Mouse (Mus musculus): ENCODE data around the gene Omt2a. TPM values are rescaled to one million over a fixed set of nuclear protein-coding genes. Genes with fewer than 3 reads are reported as not detected.
"Not testable (repeated sequence)": the region's sequence is repeated elsewhere in the genome, so short reads cannot be mapped to it uniquely, and the experiment has no call there.

The Omt2a gene
- polyA plus RNA-seq, 1 experiment, result not detected

GRCm38 (mm10) chr9:78308122-78308521 lies 6.5 kb downstream of the Omt2a start:
- 47% methylated on average over 3 of the region's 3 CpGs for WGBS
- not testable (repeated sequence) for DNase-seq (ENCODE audit: low read depth, low spot score)

- DNase-seq (ENCODE audit: low read depth, low spot score), result not testable (repeated sequence)
- WGBS, result 33% methylated on average over 1 of the region's 1 CpGs
These were observed 15.5 kb downstream of the Omt2a start for GRCm38 (mm10) chr9:78299143-78299542.

DNA sequence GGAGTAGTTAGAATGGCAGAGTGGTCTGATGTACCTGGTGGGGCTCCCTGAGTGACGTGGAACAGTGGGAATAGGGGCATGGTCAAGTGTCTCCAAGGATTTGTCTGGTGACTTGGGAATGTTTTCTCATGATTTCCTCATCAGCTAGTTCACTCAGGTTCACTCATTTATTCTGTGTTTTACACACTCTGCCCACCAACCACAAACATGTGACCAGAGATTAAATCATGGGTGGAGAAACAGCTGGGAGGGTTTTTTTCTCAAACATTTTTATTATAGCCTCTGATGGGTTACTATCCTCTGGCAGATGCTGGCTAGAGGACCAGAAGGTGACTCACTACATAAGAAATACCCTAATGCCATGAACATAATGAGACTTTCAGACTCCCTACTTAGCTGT lies 16.4 kb downstream of the Omt2a start:
- WGBS, result 85% methylated on average over 1 of the region's 1 CpGs
- no peak for DNase-seq (ENCODE audit: low read depth, low spot score)

DNA sequence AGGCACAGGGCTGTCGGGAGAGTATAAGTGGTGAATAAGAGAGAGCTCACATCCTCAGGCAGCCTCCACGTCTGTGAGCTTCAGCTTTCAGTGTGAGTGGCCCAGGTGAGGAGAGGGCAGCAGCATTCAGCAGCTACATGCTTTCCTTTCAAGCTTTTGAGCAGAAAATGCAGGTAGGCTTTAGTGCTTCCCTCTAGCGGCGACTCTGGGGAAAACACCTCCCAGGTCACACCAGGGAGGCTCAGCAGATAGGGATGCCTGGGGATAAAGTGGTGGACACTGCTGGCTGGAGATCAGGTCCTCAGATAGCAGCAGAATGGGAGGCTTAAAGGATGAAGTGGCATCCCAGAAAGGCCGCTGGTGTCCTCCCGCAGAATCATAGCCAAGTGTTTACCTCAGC lies 18.5 kb downstream of the Omt2a start:
- WGBS, result 10% methylated on average over 6 of the region's 6 CpGs
- DNase-seq (ENCODE audit: low read depth, low spot score), result not testable (repeated sequence)

DNA sequence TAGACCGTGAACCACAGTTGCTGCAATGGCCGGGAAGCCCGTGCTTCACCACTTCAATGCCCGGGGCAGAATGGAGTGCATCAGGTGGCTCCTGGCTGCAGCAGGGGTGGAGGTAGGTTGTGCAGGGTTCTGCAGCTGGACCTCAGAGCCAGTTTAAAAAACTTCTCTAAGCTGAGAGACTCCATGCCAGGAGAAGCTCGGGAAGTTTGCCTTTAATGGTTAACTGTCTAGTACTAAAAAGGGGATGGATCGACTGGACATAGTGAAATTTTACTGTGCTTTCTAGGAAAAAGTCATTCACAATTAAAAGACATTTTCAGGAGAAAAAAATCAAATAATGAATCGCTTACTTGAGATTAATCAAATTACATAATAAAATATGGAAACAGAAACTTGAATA lies 19.8 kb downstream of the Omt2a start:
- 77% methylated on average over 7 of the region's 7 CpGs for WGBS

GRCm38 (mm10) chr9:78293683-78294082 lies 20.9 kb downstream of the Omt2a start:
- 67% methylated on average over 1 of the region's 1 CpGs for WGBS
- not testable (repeated sequence) for DNase-seq (ENCODE audit: low read depth, low spot score)

More for the DNA sequence above, 19.8 kb downstream of the Omt2a start:
- DNase-seq (ENCODE audit: low read depth, low spot score), result not testable (repeated sequence)

DNA sequence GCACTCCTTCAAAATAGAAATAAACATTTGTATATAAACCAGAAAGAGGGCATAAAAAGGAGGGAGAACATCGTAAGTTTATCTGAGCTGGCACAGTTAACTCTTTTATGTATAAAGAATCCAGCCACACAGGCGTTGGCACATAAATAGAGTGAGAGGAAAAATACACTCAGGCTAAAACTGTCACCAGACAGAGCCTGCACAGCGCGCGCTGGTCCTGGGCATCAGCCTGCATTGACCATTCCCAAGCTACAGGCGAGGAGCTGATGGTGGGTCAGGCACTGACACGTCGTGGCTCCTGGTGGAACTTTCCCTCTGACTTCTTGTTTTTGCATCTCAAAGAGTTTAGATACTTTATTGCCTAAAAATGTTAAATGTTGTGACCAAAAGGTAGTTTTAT lies 22.1 kb downstream of the Omt2a start:
- WGBS, result 74% methylated on average over 8 of the region's 8 CpGs

GRCm38 (mm10) chr9:78289723-78290122 lies 24.9 kb downstream of the Omt2a start, which contains the start of gene Gm10639:
Gm10639 (plus strand) TSS chr9:78289923.
- DNase-seq (ENCODE audit: low read depth, low spot score), result not testable (repeated sequence)
- 23% methylated on average over 3 of the region's 3 CpGs for WGBS

More for the DNA sequence above, 22.1 kb downstream of the Omt2a start:
- not testable (repeated sequence) for DNase-seq (ENCODE audit: low read depth, low spot score)

DNA sequence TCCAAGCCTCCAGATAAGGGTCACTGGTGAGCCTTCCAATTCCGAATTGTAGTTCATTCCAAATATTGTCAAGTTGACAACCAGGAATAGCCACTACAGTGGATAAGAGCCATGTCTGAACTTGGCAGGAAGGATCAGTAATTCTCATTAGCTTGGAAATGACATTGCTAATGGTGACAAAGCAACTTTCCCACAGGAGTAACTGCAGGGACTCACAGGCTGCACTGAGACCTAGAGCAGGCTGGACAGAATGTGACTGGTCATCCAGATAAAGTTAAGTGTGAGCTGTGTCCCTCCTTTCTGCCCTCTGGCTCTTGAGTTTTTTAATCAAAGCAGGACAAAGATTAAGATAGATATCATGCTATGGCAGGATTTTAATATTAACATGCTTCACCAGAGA lies 25.5 kb downstream of the Omt2a start:
- WGBS, result 79% methylated on average over 1 of the region's 1 CpGs

DNA sequence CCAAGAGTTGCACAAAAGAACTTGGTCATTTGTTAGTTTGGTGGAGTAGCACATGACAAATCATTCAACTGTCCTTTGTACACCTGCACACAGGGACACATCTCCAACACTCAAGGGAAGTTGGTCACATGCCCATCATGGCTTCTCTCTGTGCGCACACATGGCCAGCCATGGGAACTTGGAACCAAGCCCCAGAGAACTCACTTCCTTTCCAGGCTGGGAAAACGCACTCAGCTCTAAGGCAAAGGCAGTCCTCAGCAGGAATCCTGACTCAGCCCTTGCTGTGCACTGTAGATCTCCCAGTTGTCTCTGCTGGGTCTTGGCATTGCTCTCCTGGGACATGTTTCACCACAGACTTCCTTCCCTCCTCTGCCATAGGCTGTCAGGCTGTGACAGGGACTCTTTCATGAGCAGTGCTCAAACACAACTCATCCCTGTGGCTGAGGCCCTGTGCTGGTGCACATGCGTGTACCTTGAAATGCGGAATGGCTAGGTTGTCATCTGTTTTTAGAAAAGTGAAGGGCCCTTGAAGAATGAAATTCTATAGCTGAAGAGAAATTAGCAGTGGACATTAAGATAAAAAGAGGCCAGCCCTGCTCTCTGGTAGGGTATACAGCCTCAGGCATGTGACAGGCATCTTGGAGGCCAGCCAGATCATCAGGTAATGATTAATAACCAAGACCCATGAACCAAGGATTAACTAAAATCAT lies 32.4 kb downstream of the Omt2a start:
- WGBS, result 71% methylated on average over 4 of the region's 4 CpGs

More for the DNA sequence above, 25.5 kb downstream of the Omt2a start:
- not testable (repeated sequence) for DNase-seq (ENCODE audit: low read depth, low spot score)

GRCm38 (mm10) chr9:78270945-78271344 lies 43.7 kb downstream of the Omt2a start:
- WGBS, result 70% methylated on average over 3 of the region's 3 CpGs
- DNase-seq (ENCODE audit: low read depth, low spot score), result not testable (repeated sequence)

More for the DNA sequence above, 32.4 kb downstream of the Omt2a start:
- not testable (repeated sequence) for DNase-seq (ENCODE audit: low read depth, low spot score)

Other genes with a start within 250 kb of the Omt2a start
- gene Fbxo9, start 205.7 kb downstream of the Omt2a start, polyA plus RNA-seq (2012; rRNA removed), result 75.3 and 86.7 TPM in 2 replicates
- 18.0 and 29.2 TPM in 2 replicates for gene Ick, start 205.6 kb downstream of the Omt2a start, polyA plus RNA-seq (2012; rRNA removed)
- 9.5 and 11.3 TPM in 2 replicates for gene Gsta4, start 132.0 kb downstream of the Omt2a start, polyA plus RNA-seq (2012; rRNA removed)
- 13.2 and 27.3 TPM in 2 replicates for gene Gsta1, start 84.1 kb downstream of the Omt2a start, polyA plus RNA-seq (2012; rRNA removed)
- 1.1 and 3.2 TPM in 2 replicates for gene Gm3776, start 57.7 kb downstream of the Omt2a start, polyA plus RNA-seq (2012; rRNA removed)
- gene Gm10639, start 24.9 kb downstream of the Omt2a start, polyA plus RNA-seq (2012; rRNA removed), result 0.10 and 0.38 TPM in 2 replicates
- not detected in 2 replicates for gene Omt2b, start 12.8 kb upstream of the Omt2a start, polyA plus RNA-seq (2012; rRNA removed)
- 0.19 TPM in 1 of 2 replicates, not detected in the other for gene Gsta2, start 41.0 kb upstream of the Omt2a start, polyA plus RNA-seq (2012; rRNA removed)
- not detected in 2 replicates for gene Dppa5a, start 53.4 kb upstream of the Omt2a start, polyA plus RNA-seq (2012; rRNA removed)
- gene Ooep, start 63.9 kb upstream of the Omt2a start, polyA plus RNA-seq (2012; rRNA removed), result 0.11 TPM in 1 of 2 replicates, not detected in the other
- gene Ddx43, start 81.0 kb upstream of the Omt2a start, polyA plus RNA-seq (2012; rRNA removed), result 0.04 TPM in 1 of 2 replicates, not detected in the other
- gene Cgas, start 128.4 kb upstream of the Omt2a start, polyA plus RNA-seq (2012; rRNA removed), result 1.2 TPM in 2 replicates
- 9.1 and 10.3 TPM in 2 replicates for gene Mto1, start 133.4 kb upstream of the Omt2a start, polyA plus RNA-seq (2012; rRNA removed)
- not detected in 2 replicates for gene Gm17324, start 134.0 kb upstream of the Omt2a start, polyA plus RNA-seq (2012; rRNA removed)
- 3,812 and 3,859 TPM in 2 replicates for gene Eef1a1, start 174.4 kb upstream of the Omt2a start, polyA plus RNA-seq (2012; rRNA removed)

All from large intestine, adult 2 months (tissue).